Mouse (Mus musculus): ENCODE measurements around the gene Gabrb3. TPM values are rescaled to one million over a fixed set of nuclear protein-coding genes. Genes with fewer than 3 reads are reported as not detected.

Gene Gabrb3
- polyA plus RNA-seq, 1 experiment from 2014 or later, result 1.9 TPM

- H3K9ac ChIP-seq (ENCODE audit: low read length), result no peak overlapping the region
- no peaks in the 10 kb centered on the region for H3K27me3 ChIP-seq (ENCODE audit: control insufficient read depth, insufficient read depth, low read length)
- no peak overlapping the region for H3K27ac ChIP-seq (ENCODE audit: low read length)
- 47% methylated on average over 1 of the region's 1 CpGs for WGBS
- H3K4me1 ChIP-seq (ENCODE audit: control insufficient read depth, insufficient read depth, low read length), result no peaks in the 10 kb centered on the region
- no peak for ATAC-seq (ENCODE audit: insufficient read depth, low FRiP score)
- H3K4me2 ChIP-seq (ENCODE audit: low read depth, low read length), result no peak overlapping the region
- H3K9me3 ChIP-seq (replicated peaks; ENCODE audit: control insufficient read depth, low read length), result no peaks in the 10 kb centered on the region
- no peaks in the 10 kb centered on the region for H3K36me3 ChIP-seq (ENCODE audit: control insufficient read depth, insufficient read depth, low read length)
- no peak overlapping the region for H3K4me3 ChIP-seq (replicated peaks; ENCODE audit: low read length)
Measured at GRCm38 (mm10) chr7:57640796-57641195, 221.3 kb downstream of the Gabrb3 start.

- Histone ChIP-seq H3K27me3 (ENCODE audit: control insufficient read depth, insufficient read depth, low read length) (no peaks in the 10 kb centered on the region), H3K9me3 (replicated peaks; ENCODE audit: control insufficient read depth, low read length) (no peaks in the 10 kb centered on the region), H3K36me3 (ENCODE audit: control insufficient read depth, insufficient read depth, low read length) (no peaks in the 10 kb centered on the region), H3K27ac (ENCODE audit: low read length) (no peak overlapping the region), H3K4me2 (ENCODE audit: low read depth, low read length) (no peak overlapping the region), H3K4me3 (replicated peaks; ENCODE audit: low read length) (no peak overlapping the region), H3K9ac (ENCODE audit: low read length) (no peak overlapping the region), H3K4me1 (ENCODE audit: control insufficient read depth, insufficient read depth, low read length) (no peaks in the 10 kb centered on the region)
- no peak for ATAC-seq (ENCODE audit: insufficient read depth, low FRiP score)
- 89% methylated on average over 2 of the region's 2 CpGs for WGBS
Measured at GRCm38 (mm10) chr7:57647345-57647744, 227.9 kb downstream of the Gabrb3 start.

GRCm38 (mm10) chr7:57648136-57648755 is 228.8 kb downstream of the Gabrb3 start:
- 85% methylated on average over 4 of the region's 4 CpGs for WGBS
- H3K4me3 ChIP-seq (replicated peaks; ENCODE audit: low read length), result no peak overlapping the region

GRCm38 (mm10) chr7:57677352-57677751 is 257.9 kb downstream of the Gabrb3 start:
- no peaks in the 10 kb centered on the region for H3K27me3 ChIP-seq (ENCODE audit: control insufficient read depth, insufficient read depth, low read length)
- WGBS, result 82% methylated on average over 6 of the region's 6 CpGs
- H3K4me1 ChIP-seq (ENCODE audit: control insufficient read depth, insufficient read depth, low read length), result no peaks in the 10 kb centered on the region
- no peak for ATAC-seq (ENCODE audit: insufficient read depth, low FRiP score)
- no peak overlapping the region for H3K4me2 ChIP-seq (ENCODE audit: low read depth, low read length)
- no peak overlapping the region for H3K4me3 ChIP-seq (replicated peaks; ENCODE audit: low read length)
- no peak overlapping the region for H3K9ac ChIP-seq (ENCODE audit: low read length)
- H3K9me3 ChIP-seq (replicated peaks; ENCODE audit: control insufficient read depth, low read length), result no peaks in the 10 kb centered on the region
- H3K27ac ChIP-seq (ENCODE audit: low read length), result no peak overlapping the region
- H3K36me3 ChIP-seq (ENCODE audit: control insufficient read depth, insufficient read depth, low read length), result no peaks in the 10 kb centered on the region

More at GRCm38 (mm10) chr7:57648136-57648755, 228.8 kb downstream of the Gabrb3 start:
- H3K27ac ChIP-seq (ENCODE audit: low read length), result no peak overlapping the region
- no peaks in the 10 kb centered on the region for H3K4me1 ChIP-seq (ENCODE audit: control insufficient read depth, insufficient read depth, low read length)
- no peak for ATAC-seq (ENCODE audit: insufficient read depth, low FRiP score)
- H3K9ac ChIP-seq (ENCODE audit: low read length), result no peak overlapping the region
- H3K36me3 ChIP-seq (ENCODE audit: control insufficient read depth, insufficient read depth, low read length), result no peaks in the 10 kb centered on the region
- no peaks in the 10 kb centered on the region for H3K27me3 ChIP-seq (ENCODE audit: control insufficient read depth, insufficient read depth, low read length)
- no peak overlapping the region for H3K4me2 ChIP-seq (ENCODE audit: low read depth, low read length)
- no peaks in the 10 kb centered on the region for H3K9me3 ChIP-seq (replicated peaks; ENCODE audit: control insufficient read depth, low read length)

GRCm38 (mm10) chr7:57689836-57690235 is 270.3 kb downstream of the Gabrb3 start:
- H3K27me3 ChIP-seq (ENCODE audit: control insufficient read depth, insufficient read depth, low read length), result no peaks in the 10 kb centered on the region
- H3K9me3 ChIP-seq (replicated peaks; ENCODE audit: control insufficient read depth, low read length), result no peaks in the 10 kb centered on the region
- H3K4me2 ChIP-seq (ENCODE audit: low read depth, low read length), result no peak overlapping the region
- no peak overlapping the region for H3K27ac ChIP-seq (ENCODE audit: low read length)
- no peaks in the 10 kb centered on the region for H3K36me3 ChIP-seq (ENCODE audit: control insufficient read depth, insufficient read depth, low read length)
- no peak overlapping the region for H3K4me3 ChIP-seq (replicated peaks; ENCODE audit: low read length)
- WGBS, result 75% methylated on average over 4 of the region's 4 CpGs
- H3K4me1 ChIP-seq (ENCODE audit: control insufficient read depth, insufficient read depth, low read length), result no peaks in the 10 kb centered on the region
- no peak overlapping the region for H3K9ac ChIP-seq (ENCODE audit: low read length)
- no peak for ATAC-seq (ENCODE audit: insufficient read depth, low FRiP score)

GRCm38 (mm10) chr7:57700370-57700769 is 280.9 kb downstream of the Gabrb3 start:
- H3K27me3 ChIP-seq (ENCODE audit: control insufficient read depth, insufficient read depth, low read length), result no peaks in the 10 kb centered on the region
- ATAC-seq (ENCODE audit: insufficient read depth, low FRiP score), result no peak
- H3K9ac ChIP-seq (ENCODE audit: low read length), result no peak overlapping the region
- no peak overlapping the region for H3K4me3 ChIP-seq (replicated peaks; ENCODE audit: low read length)
- H3K36me3 ChIP-seq (ENCODE audit: control insufficient read depth, insufficient read depth, low read length), result no peaks in the 10 kb centered on the region
- 66% methylated on average over 7 of the region's 7 CpGs for WGBS
- H3K4me2 ChIP-seq (ENCODE audit: low read depth, low read length), result no peak overlapping the region
- no peak overlapping the region for H3K27ac ChIP-seq (ENCODE audit: low read length)
- H3K9me3 ChIP-seq (replicated peaks; ENCODE audit: control insufficient read depth, low read length), result no peaks in the 10 kb centered on the region
- H3K4me1 ChIP-seq (ENCODE audit: control insufficient read depth, insufficient read depth, low read length), result no peaks in the 10 kb centered on the region

GRCm38 (mm10) chr7:57701046-57701445 is 281.6 kb downstream of the Gabrb3 start:
- Histone ChIP-seq H3K9me3 (replicated peaks; ENCODE audit: control insufficient read depth, low read length) (no peaks in the 10 kb centered on the region), H3K4me2 (ENCODE audit: low read depth, low read length) (no peak overlapping the region), H3K4me1 (ENCODE audit: control insufficient read depth, insufficient read depth, low read length) (no peaks in the 10 kb centered on the region), H3K27me3 (ENCODE audit: control insufficient read depth, insufficient read depth, low read length) (no peaks in the 10 kb centered on the region), H3K4me3 (replicated peaks; ENCODE audit: low read length) (no peak overlapping the region), H3K36me3 (ENCODE audit: control insufficient read depth, insufficient read depth, low read length) (no peaks in the 10 kb centered on the region), H3K9ac (ENCODE audit: low read length) (no peak overlapping the region), H3K27ac (ENCODE audit: low read length) (no peak overlapping the region)
- no peak for ATAC-seq (ENCODE audit: insufficient read depth, low FRiP score)

- H3K4me1 ChIP-seq (ENCODE audit: control insufficient read depth, insufficient read depth, low read length), result peaks cover 10% of the 10 kb centered on the region; the same call in 1 of the 2 replicates
- no peaks in the 10 kb centered on the region for H3K27me3 ChIP-seq (ENCODE audit: control insufficient read depth, insufficient read depth, low read length)
- no peak overlapping the region for H3K27ac ChIP-seq (ENCODE audit: low read length)
- H3K4me2 ChIP-seq (ENCODE audit: low read depth, low read length), result no peak overlapping the region
- no peak overlapping the region for H3K9ac ChIP-seq (ENCODE audit: low read length)
- H3K9me3 ChIP-seq (replicated peaks; ENCODE audit: control insufficient read depth, low read length), result no peaks in the 10 kb centered on the region
- 53% methylated on average over 1 of the region's 1 CpGs for WGBS
- H3K36me3 ChIP-seq (ENCODE audit: control insufficient read depth, insufficient read depth, low read length), result no peaks in the 10 kb centered on the region
- no peak overlapping the region for H3K4me3 ChIP-seq (replicated peaks; ENCODE audit: low read length)
- ATAC-seq (ENCODE audit: insufficient read depth, low FRiP score), result no peak
Measured at GRCm38 (mm10) chr7:57703580-57703979, 284.1 kb downstream of the Gabrb3 start.

- Histone ChIP-seq H3K36me3 (ENCODE audit: control insufficient read depth, insufficient read depth, low read length) (no peaks in the 10 kb centered on the region), H3K9me3 (replicated peaks; ENCODE audit: control insufficient read depth, low read length) (no peaks in the 10 kb centered on the region), H3K4me3 (replicated peaks; ENCODE audit: low read length) (no peak overlapping the region), H3K4me2 (ENCODE audit: low read depth, low read length) (no peak overlapping the region), H3K4me1 (ENCODE audit: control insufficient read depth, insufficient read depth, low read length) (peaks cover 10% of the 10 kb centered on the region; the same call in 1 of the 2 replicates), H3K27me3 (ENCODE audit: control insufficient read depth, insufficient read depth, low read length) (no peaks in the 10 kb centered on the region), H3K27ac (ENCODE audit: low read length) (no peak overlapping the region), H3K9ac (ENCODE audit: low read length) (no peak overlapping the region)
- 78% methylated on average over 6 of the region's 6 CpGs for WGBS
- no peak for ATAC-seq (ENCODE audit: insufficient read depth, low FRiP score)
Measured at GRCm38 (mm10) chr7:57706092-57706491, 286.6 kb downstream of the Gabrb3 start.

Measured in stomach, embryonic 16.5 days (tissue).